In genomic region chrX:137015099-137015709, GRCm38 (mm10) we compare ENCODE assay signal across 8 mouse cellular contexts. TPM values are rescaled to one million over a fixed set of nuclear protein-coding genes. Genes with fewer than 3 reads are reported as not detected.
DNase-seq lines count a peak whose midpoint lies in the region; ATAC-seq and TF ChIP-seq lines count a peak whose summit lies in the region.

No protein-coding gene starts in this region.

- TF ChIP-seq POLR2A in CH12.LX (IDR thresholded peaks at IDR 0.05; ENCODE audit: low read depth, low read length): no peak

- in situ Hi-C loops in CH12.LX (cut with MboI; ENCODE audit: low pct_ligation_motif_present, low pct_unique_long_range_greater_than_20kb, low sequenced_read_pairs): loop anchor here (5.0 to 25.0 kb wide), 2 partner anchors 38 to 278 kb away; partner anchors contain the start of genes Morf4l2, Tmsb15b1, Tmsb15b2 and Tmsb15l

- dilution Hi-C loops in CH12.LX (cut with MboI; ENCODE audit: extremely low pct_ligation_motif_present, extremely low pct_unique_long_range_greater_than_20kb, low sequenced_read_pairs): no loop called here

- H3K4me3 ChIP-seq in gastrocnemius, adult 2 months: no peak overlapping the region
- H3K4me3 ChIP-seq in CH12.LX (replicated peaks in 1 of 3; ENCODE audit: low read depth in 2 of 3, low read length in 2 of 3, poor library complexity in 1 of 3): no peak overlapping the region
- no peak overlapping the region for H3K4me3 ChIP-seq in forebrain, embryonic 16.5 days (replicated peaks; ENCODE audit: low read length)
- H3K4me3 ChIP-seq in midbrain, embryonic 13.5 days (replicated peaks): no peak overlapping the region
- H3K4me3 ChIP-seq in stomach, postnatal 0 days (ENCODE audit: low read depth, low read length): no peak overlapping the region

- peak; percentile 87 for TF ChIP-seq RAD21 in CH12.LX (IDR thresholded peaks at IDR 0.05; ENCODE audit: low read depth, low read length)

- no peak overlapping the region for H3K27ac ChIP-seq in gastrocnemius, adult 2 months
- no peak overlapping the region for H3K27ac ChIP-seq in CH12.LX (ENCODE audit: insufficient read depth, low read depth)
- H3K27ac ChIP-seq in forebrain, embryonic 16.5 days (ENCODE audit: low read length): no peak overlapping the region
- H3K27ac ChIP-seq in midbrain, embryonic 13.5 days: no peak overlapping the region
- no peak overlapping the region for H3K27ac ChIP-seq in stomach, postnatal 0 days (replicated peaks)

- H3K27me3 ChIP-seq in CH12.LX (replicated peaks): no peaks in the 10 kb centered on the region
- no peaks in the 10 kb centered on the region for H3K27me3 ChIP-seq in forebrain, embryonic 16.5 days (replicated peaks; ENCODE audit: control insufficient read depth, insufficient read depth, low read length)
- H3K27me3 ChIP-seq in midbrain, embryonic 13.5 days: no peaks in the 10 kb centered on the region
- H3K27me3 ChIP-seq in stomach, postnatal 0 days (ENCODE audit: control insufficient read depth, insufficient read depth, low read length): no peaks in the 10 kb centered on the region

- H3K36me3 ChIP-seq in CH12.LX (replicated peaks in 1 of 2; ENCODE audit: control insufficient read depth in 1 of 2, insufficient read depth in 1 of 2, low read length in 1 of 2): peaks cover 3 to 22% of the 10 kb centered on the region in 2 experiments
- H3K36me3 ChIP-seq in forebrain, embryonic 16.5 days (ENCODE audit: control insufficient read depth, insufficient read depth): no peaks in the 10 kb centered on the region
- no peaks in the 10 kb centered on the region for H3K36me3 ChIP-seq in midbrain, embryonic 13.5 days
- H3K36me3 ChIP-seq in stomach, postnatal 0 days (ENCODE audit: control insufficient read depth, insufficient read depth, low read length): no peaks in the 10 kb centered on the region

- H3K79me2 ChIP-seq in CH12.LX (replicated peaks; ENCODE audit: control insufficient read depth, extremely low read depth, insufficient read depth, poor library complexity, severe bottlenecking): no peaks in the 10 kb centered on the region

- ATAC-seq in cerebellum, adult (ENCODE audit: insufficient number of reproducible peaks, low FRiP score, low TSS enrichment): peak; percentile 79
- peak; percentile 77; the same call in 1 of the 2 replicates for ATAC-seq in forebrain, embryonic 16.5 days
- peak; percentile 56; the same call in 1 of the 2 replicates for ATAC-seq in midbrain, embryonic 13.5 days
- ATAC-seq in stomach, postnatal 0 days (ENCODE audit: low FRiP score, low TSS enrichment): no peak

- peak; percentile 64 for TF ChIP-seq CTCF in gastrocnemius, adult 2 months (IDR thresholded peaks at IDR 0.05)
- TF ChIP-seq CTCF in CH12.LX (conservative IDR thresholded peaks at IDR 0.05 in 1 of 2, IDR thresholded peaks at IDR 0.05 in 1 of 2; ENCODE audit: low read depth in 2 of 2, low read length in 2 of 2): peak; percentile 23 to 83; a peak in 3 of 4 replicates
- peak; percentile 78 for TF ChIP-seq CTCF in stomach, postnatal 0 days (IDR thresholded peaks at IDR 0.05; ENCODE audit: low read depth)

- no peak overlapping the region for H3K9ac ChIP-seq in CH12.LX (ENCODE audit: insufficient read depth, low read depth)
- H3K9ac ChIP-seq in forebrain, embryonic 16.5 days (replicated peaks; ENCODE audit: low read depth, low read length): no peak overlapping the region
- no peak overlapping the region for H3K9ac ChIP-seq in midbrain, embryonic 13.5 days (replicated peaks)
- no peak overlapping the region for H3K9ac ChIP-seq in stomach, postnatal 0 days (ENCODE audit: low read length)

- intact Hi-C loops in gastrocnemius, adult 2 months (cut with DNase I): loop anchor here (5.0 kb wide), 1 partner anchor 273 kb away; the partner anchor contains the start of gene Morf4l2

- no peaks in the 10 kb centered on the region for H3K9me3 ChIP-seq in CH12.LX (replicated peaks; ENCODE audit: low read length)
- H3K9me3 ChIP-seq in forebrain, embryonic 16.5 days (ENCODE audit: control insufficient read depth, low read length): no peaks in the 10 kb centered on the region
- no peaks in the 10 kb centered on the region for H3K9me3 ChIP-seq in midbrain, embryonic 13.5 days
- H3K9me3 ChIP-seq in stomach, postnatal 0 days (ENCODE audit: control insufficient read depth, low read length): no peaks in the 10 kb centered on the region

- H3K4me1 ChIP-seq in CH12.LX (ENCODE audit: control insufficient read depth in 1 of 2, insufficient read depth in 2 of 2): no peaks in the 10 kb centered on the region
- no peaks in the 10 kb centered on the region for H3K4me1 ChIP-seq in forebrain, embryonic 16.5 days (replicated peaks; ENCODE audit: control insufficient read depth, insufficient read depth, low read length)
- H3K4me1 ChIP-seq in midbrain, embryonic 13.5 days (replicated peaks): no peaks in the 10 kb centered on the region
- H3K4me1 ChIP-seq in stomach, postnatal 0 days (replicated peaks; ENCODE audit: control insufficient read depth, insufficient read depth): no peaks in the 10 kb centered on the region

- 56% methylated on average over 6 of the region's 6 CpGs for WGBS in forebrain, embryonic 16.5 days
- WGBS in midbrain, embryonic 13.5 days: 54% methylated on average over 6 of the region's 6 CpGs
- WGBS in stomach, postnatal 0 days: 53% methylated on average over 6 of the region's 6 CpGs

- H3K4me2 ChIP-seq in CH12.LX (ENCODE audit: insufficient read depth, low read depth, poor library complexity, severe bottlenecking): no peak overlapping the region
- H3K4me2 ChIP-seq in forebrain, embryonic 16.5 days (ENCODE audit: low read length): no peak overlapping the region
- no peak overlapping the region for H3K4me2 ChIP-seq in midbrain, embryonic 13.5 days (replicated peaks)
- no peak overlapping the region for H3K4me2 ChIP-seq in stomach, postnatal 0 days (replicated peaks; ENCODE audit: low read depth)

- TF ChIP-seq EP300 in CH12.LX (IDR thresholded peaks at IDR 0.05; ENCODE audit: low read length): no peak
- TF ChIP-seq EP300 in stomach, postnatal 0 days (optimal IDR thresholded peaks at IDR 0.05): no peak

- DNase-seq in gastrocnemius, adult 2 months: peak; percentile 40
- no peak for DNase-seq in gastrocnemius, adult 8-10 months (ENCODE audit: low spot score in 2 of 2)
- DNase-seq in CH12.LX (ENCODE audit: extremely low read depth): peak; percentile 63
- peak; percentile 35 for DNase-seq in layer of hippocampus, adult 9-10 months (ENCODE audit: low spot score)
- DNase-seq in stomach, postnatal 0 days (ENCODE audit: low spot score): peak; percentile 38

TF ChIP-seq in CH12.LX, 34 proteins besides CTCF, POLR2A, EP300 and RAD21 (continues in another document):
- TF ChIP-seq ZMIZ1 (IDR thresholded peaks at IDR 0.05; ENCODE audit: low read depth, low read length) (no peak), ZC3H11A (IDR thresholded peaks at IDR 0.05; ENCODE audit: low read depth, low read length) (peak; percentile 56)

RNA-seq across cellular contexts. Expression of gene Zcchc18, which starts 22.2 kb away (rescaled TPM):
- under 1 TPM in 1 of 2 experiments, not detected in 1; 0.11 TPM for total RNA-seq in gastrocnemius, adult 2 months (2021)
- not detected for total RNA-seq in gastrocnemius, adult 8-10 months (2022)
- total RNA-seq in CH12.LX (2012; rRNA removed) (4.5 and 6.8 TPM in 2 replicates), CH12.LX (2014; rRNA removed) (0.34 TPM in 2 replicates)
- 0.83 and 0.97 TPM in 2 replicates for polyA plus RNA-seq in CH12.LX (2012; ENCODE audit: insufficient read length, low read depth)
- polyA plus RNA-seq in forebrain, embryonic 16.5 days (2015; fragmentation: Nextera tagmentation; extraction: Ambion mirVana): 315 and 386 TPM in 2 replicates
- polyA plus RNA-seq in midbrain, embryonic 13.5 days (2015; fragmentation: Nextera tagmentation; extraction: Ambion mirVana): 234 and 245 TPM in 2 replicates
- polyA plus RNA-seq in stomach, postnatal 0 days (2015; fragmentation: Nextera tagmentation; extraction: Ambion mirVana): 7.4 and 8.8 TPM in 2 replicates

RNA-seq across cellular contexts. Expression of gene Slc25a53, which starts 22.9 kb away (rescaled TPM):
- 1 to 10 TPM; 1.8 to 4.0 TPM for total RNA-seq in gastrocnemius, adult 2 months (2021)
- 1 to 10 TPM in 3 of 4 experiments, under 1 TPM in 1; 0.97 to 4.0 (median 2.2) TPM for total RNA-seq in gastrocnemius, adult 8-10 months (2022)
- 3.3 and 4.2 TPM in 2 replicates for total RNA-seq in CH12.LX (2012; rRNA removed)
- total RNA-seq in CH12.LX (2014; rRNA removed): 3.1 and 6.2 TPM in 2 replicates
- polyA plus RNA-seq in CH12.LX (2012; ENCODE audit: insufficient read length, low read depth): 3.0 and 3.5 TPM in 2 replicates
- 16.2 and 17.2 TPM in 2 replicates for polyA plus RNA-seq in forebrain, embryonic 16.5 days (2015; fragmentation: Nextera tagmentation; extraction: Ambion mirVana)
- polyA plus RNA-seq in midbrain, embryonic 13.5 days (2015; fragmentation: Nextera tagmentation; extraction: Ambion mirVana): 14.7 and 16.9 TPM in 2 replicates
- 4.2 and 4.8 TPM in 2 replicates for polyA plus RNA-seq in stomach, postnatal 0 days (2015; fragmentation: Nextera tagmentation; extraction: Ambion mirVana)

RNA-seq across cellular contexts. Expression of gene Fam199x, which starts 34.2 kb away (rescaled TPM):
- total RNA-seq in gastrocnemius, adult 2 months (2021): 1 to 10 TPM; 4.1 to 5.2 TPM
- 1 to 10 TPM; 4.3 to 5.9 (median 5.1) TPM for total RNA-seq in gastrocnemius, adult 8-10 months (2022)
- total RNA-seq in CH12.LX (2012; rRNA removed) (6.2 and 6.8 TPM in 2 replicates), CH12.LX (2014; rRNA removed) (10.5 and 13.0 TPM in 2 replicates)
- 3.5 and 4.3 TPM in 2 replicates for polyA plus RNA-seq in CH12.LX (2012; ENCODE audit: insufficient read length, low read depth)
- polyA plus RNA-seq in forebrain, embryonic 16.5 days (2015; fragmentation: Nextera tagmentation; extraction: Ambion mirVana): 7.1 and 7.3 TPM in 2 replicates
- polyA plus RNA-seq in midbrain, embryonic 13.5 days (2015; fragmentation: Nextera tagmentation; extraction: Ambion mirVana): 8.2 and 9.8 TPM in 2 replicates
- polyA plus RNA-seq in stomach, postnatal 0 days (2015; fragmentation: Nextera tagmentation; extraction: Ambion mirVana): 2.8 and 2.9 TPM in 2 replicates

RNA-seq across cellular contexts. Expression of gene Tmsb15b1, which starts 38.5 kb away (rescaled TPM):
- 1 to 10 TPM in 1 of 2 experiments, not detected in 1; 2.4 TPM for total RNA-seq in gastrocnemius, adult 2 months (2021)
- 1 to 10 TPM; 1.0 to 7.0 (median 2.3) TPM for total RNA-seq in gastrocnemius, adult 8-10 months (2022)
- total RNA-seq in CH12.LX (2012; rRNA removed) (5.9 and 6.8 TPM in 2 replicates), CH12.LX (2014; rRNA removed) (44.6 and 47.7 TPM in 2 replicates)
- 5.2 and 6.9 TPM in 2 replicates for polyA plus RNA-seq in CH12.LX (2012; ENCODE audit: insufficient read length, low read depth)
- 55.3 and 64.4 TPM in 2 replicates for polyA plus RNA-seq in forebrain, embryonic 16.5 days (2015; fragmentation: Nextera tagmentation; extraction: Ambion mirVana)
- 32.7 and 36.1 TPM in 2 replicates for polyA plus RNA-seq in midbrain, embryonic 13.5 days (2015; fragmentation: Nextera tagmentation; extraction: Ambion mirVana)
- polyA plus RNA-seq in stomach, postnatal 0 days (2015; fragmentation: Nextera tagmentation; extraction: Ambion mirVana): 17.7 and 21.5 TPM in 2 replicates

RNA-seq across cellular contexts. Expression of gene Tmsb15l, which starts 38.5 kb away (rescaled TPM):
- total RNA-seq in gastrocnemius, adult 2 months (2021): under 1 TPM in 1 of 2 experiments, not detected in 1; 0.75 TPM
- total RNA-seq in gastrocnemius, adult 8-10 months (2022): 1 to 10 TPM in 1 of 4 experiments, under 1 TPM in 1, not detected in 2; 0.65 to 1.1 TPM
- total RNA-seq in CH12.LX (2012; rRNA removed) (3.8 and 4.4 TPM in 2 replicates), CH12.LX (2014; rRNA removed) (18.5 and 24.4 TPM in 2 replicates)
- 0.87 TPM in 1 of 2 replicates, not detected in the other for polyA plus RNA-seq in CH12.LX (2012; ENCODE audit: insufficient read length, low read depth)
- 7.6 and 11.0 TPM in 2 replicates for polyA plus RNA-seq in forebrain, embryonic 16.5 days (2015; fragmentation: Nextera tagmentation; extraction: Ambion mirVana)
- polyA plus RNA-seq in midbrain, embryonic 13.5 days (2015; fragmentation: Nextera tagmentation; extraction: Ambion mirVana): 6.8 and 11.3 TPM in 2 replicates
- 2.9 and 3.4 TPM in 2 replicates for polyA plus RNA-seq in stomach, postnatal 0 days (2015; fragmentation: Nextera tagmentation; extraction: Ambion mirVana)

Comparison
In these comparisons a context has a peak if more than half of its experiments do, and no peak if none do; other contexts are left out.
1. DNase-seq: peak in gastrocnemius, adult 2 months (single experiment), CH12.LX (single experiment), layer of hippocampus, adult 9-10 months (single experiment) and stomach, postnatal 0 days (single experiment); none in gastrocnemius, adult 8-10 months (0 of 2).
2. RNA of gene Zcchc18, which starts 22.2 kb away (polyA plus RNA-seq): 315 to 386 TPM in forebrain, embryonic 16.5 days and 234 to 245 TPM in midbrain, embryonic 13.5 days; 7.4 to 8.8 TPM in stomach, postnatal 0 days and 0.83 to 0.97 TPM in CH12.LX; every median in the first group is over 10 times any median in the second.
3. Peak in every context shown above with its lines, with median percentiles within 50 percentile points of each other: CTCF ChIP-seq.